Mouse (Mus musculus) liver, embryonic 11.5 days (tissue): ENCODE measurements around the gene Ldhal6b. TPM values are rescaled to one million over a fixed set of nuclear protein-coding genes. Genes with fewer than 3 reads are reported as not detected.

Source experiments
- microRNA-seq: library from miRNA; unstranded; fragments of <30 nt; microRNA quantifications from one replicate; pipeline ENCODE4, GENCODE M21; 2017; ENCODE audit warnings: borderline number of aligned reads
- polyA plus RNA-seq: library from polyadenylated mRNA; unstranded; fragments of >200 nt; fragmentation: Nextera tagmentation; extraction: Ambion mirVana; gene quantifications from 2 replicates; pipeline ENCODE4 v1.2.1, GENCODE M21; 2014

Ldhal6b gene
- polyA plus RNA-seq, 1 experiment from 2014 or later, result not detected

Small RNA genes lying within 50 kb of the gene (microRNA-seq; reads per million reads assigned to microRNA genes)
- not detected for gene Gm22475

Other genes with a start within 250 kb of the Ldhal6b start
- gene Tmem242, start 21.5 kb upstream of the Ldhal6b start, polyA plus RNA-seq, result 96.1 and 100 TPM in 2 replicates
- gene Zdhhc14, start 73.8 kb upstream of the Ldhal6b start, polyA plus RNA-seq, result 6.2 and 7.5 TPM in 2 replicates